Mouse (Mus musculus) layer of hippocampus, adult 8-10 months (tissue): ENCODE measurements around the gene Grik1. TPM values are rescaled to one million over a fixed set of nuclear protein-coding genes. Genes with fewer than 3 reads are reported as not detected.
A peak's percentile ranks its signal among the peaks of the same experiment; 100 is the strongest.

ENCODE experiments used
- DNase-seq, 2 experiments: peaks; one replicate each; pipeline ENCODE4 v3.0.0; 2022; ENCODE audit warnings: low spot score in 2 of 2
- total RNA-seq, 4 experiments: library from RNA; stranded (reverse); gene quantifications; 2 replicates each; pipeline ENCODE4 v1.2.4; 2022

Gene Grik1
- total RNA-seq, 4 experiments from 2014 or later = 16.1 to 17.1 (median 16.4) TPM

DNA sequence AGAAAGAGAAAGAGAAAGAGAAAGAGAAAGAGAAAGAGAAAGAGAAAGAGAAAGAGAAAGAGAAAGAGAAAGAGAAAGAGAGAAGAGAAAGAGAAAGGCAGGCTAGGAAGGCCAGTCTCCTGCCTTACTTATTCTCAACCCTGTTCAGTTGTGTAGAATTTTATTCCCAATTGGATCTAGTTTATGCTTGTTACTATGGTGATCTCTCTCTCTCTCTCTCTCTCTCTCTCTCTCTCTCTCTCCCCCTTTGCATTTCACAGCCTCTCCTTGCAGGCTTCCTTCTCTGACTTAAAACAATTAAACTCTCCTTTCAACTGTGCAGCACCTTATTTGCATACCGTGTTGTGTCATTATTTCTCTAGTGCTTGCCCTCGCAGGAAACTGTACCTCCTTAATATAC is 147.5 kb downstream of the Grik1 start:
- DNase-seq = no peak

DNA sequence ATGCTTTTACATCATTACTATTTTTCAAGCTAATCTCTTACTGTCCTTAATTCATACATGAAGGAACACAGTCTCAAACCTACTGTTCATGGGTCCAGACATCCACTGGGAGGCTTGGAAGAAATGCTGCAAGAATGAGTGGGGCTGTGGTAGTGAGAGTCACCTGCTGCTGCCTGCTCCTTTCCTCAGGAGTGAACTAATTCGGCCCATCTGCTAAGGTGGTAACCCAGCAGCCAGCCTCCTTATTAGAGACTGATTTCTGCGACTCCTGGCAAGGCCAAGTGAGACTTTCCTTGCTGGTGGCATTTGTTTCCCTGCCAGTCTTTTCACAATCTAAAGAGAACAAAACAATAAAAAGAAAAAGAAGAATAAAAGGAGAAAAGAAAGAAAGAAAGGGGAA is 147.9 kb downstream of the Grik1 start:
- DNase-seq = no peak

DNA sequence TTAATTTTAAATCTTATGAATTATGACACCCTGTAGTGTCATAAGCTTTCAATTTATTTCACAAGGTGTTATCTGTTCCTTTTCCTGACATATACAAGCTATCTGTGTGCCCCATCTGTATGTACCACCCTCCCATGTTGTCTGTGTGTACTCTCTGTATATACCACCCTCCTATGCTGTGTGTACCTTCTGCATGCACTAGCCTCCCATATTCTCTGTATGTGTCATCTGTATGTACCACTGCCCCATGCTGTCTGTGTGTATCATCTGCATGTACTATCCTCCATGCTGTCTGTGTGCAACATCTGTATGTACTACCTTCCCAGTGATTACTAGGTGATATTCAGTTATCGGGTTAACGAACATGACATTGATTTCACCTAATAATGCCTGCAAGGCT is 148.5 kb downstream of the Grik1 start:
- DNase-seq = no peak

DNA sequence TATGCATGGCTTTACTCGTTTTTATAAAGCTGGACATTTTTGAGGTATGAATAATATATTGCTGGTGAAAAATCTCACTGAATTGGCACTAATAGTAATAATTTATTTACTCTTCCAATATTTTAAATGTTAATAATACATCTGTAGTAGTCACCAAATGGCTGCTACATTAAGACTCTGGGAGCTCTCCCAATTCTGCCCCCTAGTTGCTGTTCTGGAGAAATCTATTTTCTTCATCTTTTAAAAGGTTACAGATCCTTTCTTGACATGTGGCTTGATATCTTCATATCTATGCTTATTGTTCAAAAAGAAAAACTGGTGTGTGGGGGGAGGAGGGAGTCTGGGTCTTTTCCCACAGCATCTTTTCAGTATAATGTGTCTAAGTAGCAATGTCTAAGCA is 151.2 kb downstream of the Grik1 start:
- no peak for DNase-seq

DNA sequence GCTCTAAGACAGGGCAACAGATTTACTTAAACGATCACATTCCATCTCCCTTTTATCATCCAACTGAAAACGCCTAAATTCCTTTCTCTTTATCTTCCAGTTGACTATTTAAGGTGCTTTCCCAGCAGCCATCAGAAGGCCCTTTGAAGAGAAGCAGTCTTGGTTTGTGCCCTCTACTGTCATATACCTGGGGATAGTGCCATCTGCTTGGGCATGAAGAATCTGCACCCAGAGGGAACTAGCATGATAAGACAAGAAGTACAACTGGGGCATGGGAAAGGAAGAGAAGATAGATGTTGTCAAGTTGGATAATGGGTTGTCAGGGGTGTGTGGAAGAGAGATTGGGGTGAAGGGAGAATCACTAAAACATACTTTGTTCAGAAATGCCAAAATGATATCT is 157.1 kb downstream of the Grik1 start:
- DNase-seq = no peak

DNA sequence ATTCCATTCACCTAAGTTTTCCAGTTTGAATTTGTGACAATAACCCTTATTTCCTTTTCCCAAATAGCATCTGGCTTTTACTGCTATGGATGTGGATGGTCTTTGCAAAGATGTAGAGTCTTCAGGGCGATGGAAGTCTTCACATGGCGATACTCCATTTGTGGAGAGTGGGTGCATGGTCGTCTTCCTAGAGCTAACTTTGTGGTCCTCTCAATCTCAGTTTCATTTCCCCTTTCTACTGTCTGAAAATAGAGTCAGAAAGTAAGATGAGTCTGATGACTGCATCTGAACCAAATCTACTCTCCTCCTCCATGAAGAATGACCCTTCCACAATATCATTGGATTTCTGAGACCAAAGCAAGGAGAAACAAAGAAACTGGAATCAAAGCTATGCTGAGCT is 159.0 kb downstream of the Grik1 start:
- no peak for DNase-seq

DNA sequence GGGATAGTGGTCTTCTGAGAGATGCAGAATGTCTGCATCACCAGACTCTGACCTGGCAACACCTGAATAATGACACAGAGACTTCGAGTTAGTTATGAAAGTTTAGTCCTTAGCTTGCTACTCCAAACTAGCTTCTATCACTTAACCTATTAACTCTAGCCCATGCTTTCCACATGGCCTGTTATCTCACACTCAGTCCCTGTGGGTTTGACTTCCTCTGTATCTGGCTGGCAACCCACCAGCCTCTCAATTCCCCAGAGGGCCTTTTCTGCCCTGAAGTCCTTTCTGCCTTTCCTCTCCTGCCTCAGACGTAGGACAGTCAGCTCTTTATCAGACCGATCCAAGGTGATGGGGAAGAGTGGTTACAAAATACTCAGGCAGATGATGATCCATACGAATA is 165.0 kb downstream of the Grik1 start:
- DNase-seq = no peak

DNA sequence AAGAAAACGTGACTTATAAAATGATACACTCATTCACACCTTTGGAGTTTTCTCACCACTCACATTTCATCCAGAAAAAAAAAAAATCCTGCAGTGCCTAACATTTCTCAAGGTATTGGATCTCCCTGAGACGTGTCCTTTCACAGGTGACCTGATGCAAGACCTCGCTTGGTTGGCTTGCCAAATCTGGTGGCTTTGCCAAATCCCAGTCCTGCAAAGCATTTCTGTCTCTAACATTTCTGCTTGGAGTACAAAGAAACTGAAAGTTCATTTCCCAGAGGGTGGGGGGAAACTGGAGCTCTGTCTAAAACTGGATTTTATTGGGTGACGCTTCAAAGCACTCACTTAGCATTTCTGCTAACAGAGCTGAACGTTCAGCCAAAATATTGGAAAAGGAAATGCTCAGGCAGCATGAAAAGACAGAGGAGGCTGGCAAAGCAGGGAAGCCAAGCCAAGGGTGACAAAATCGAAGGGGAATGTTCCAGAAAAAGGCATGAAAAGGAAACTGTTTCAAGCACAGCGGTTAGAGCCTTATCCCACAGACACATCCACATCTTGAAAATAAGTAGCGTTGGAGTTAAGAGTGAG is 177.4 kb downstream of the Grik1 start:
- DNase-seq = peak in 1 of 2 experiments; percentile 19

DNA sequence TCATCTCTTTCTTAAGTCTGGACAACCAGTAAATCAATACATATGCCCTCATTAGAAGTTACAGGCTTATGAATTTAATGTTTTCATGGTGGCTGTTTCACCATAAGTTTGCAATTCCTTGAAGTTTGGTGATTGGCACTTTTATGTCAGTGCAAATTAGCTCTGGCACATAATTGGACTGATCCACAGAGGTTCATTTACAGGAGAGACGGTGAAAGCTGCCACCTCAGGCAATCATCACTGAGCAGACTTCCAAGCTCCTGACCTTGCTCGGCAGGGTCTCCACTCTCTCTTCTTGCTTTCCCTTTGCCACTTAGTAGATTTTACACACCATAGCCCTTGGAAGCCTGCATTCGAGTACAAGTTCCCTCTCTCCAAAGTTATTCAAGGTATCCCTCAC is 178.6 kb downstream of the Grik1 start:
- DNase-seq = no peak

DNA sequence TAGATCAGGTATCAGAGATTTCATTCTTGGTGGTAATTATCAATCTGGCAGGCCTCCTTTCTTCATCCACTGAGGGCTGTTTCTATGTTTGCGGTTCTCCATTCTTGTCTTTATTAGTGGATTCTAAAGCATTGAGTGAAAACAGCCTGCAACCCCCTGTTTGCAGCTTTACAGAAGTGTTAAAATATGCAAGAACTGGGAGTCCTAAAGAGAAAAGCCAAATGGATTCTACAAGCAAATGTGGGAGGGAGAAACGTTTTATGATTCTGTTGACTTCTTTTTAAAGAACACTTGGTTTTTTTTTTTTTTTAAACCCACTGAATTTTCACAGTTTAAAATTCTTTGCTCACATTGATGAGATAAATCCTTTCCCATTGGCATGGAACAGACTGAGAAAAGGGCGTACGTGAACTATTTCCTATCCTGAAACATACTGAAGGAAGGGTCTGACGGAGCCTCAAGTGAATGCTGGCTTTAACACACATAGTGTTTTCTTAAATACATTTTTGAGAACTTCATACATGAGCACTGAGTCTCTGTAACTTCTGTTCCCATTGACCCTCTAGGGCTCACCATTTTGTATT is 195.8 kb downstream of the Grik1 start:
- no peak for DNase-seq

DNA sequence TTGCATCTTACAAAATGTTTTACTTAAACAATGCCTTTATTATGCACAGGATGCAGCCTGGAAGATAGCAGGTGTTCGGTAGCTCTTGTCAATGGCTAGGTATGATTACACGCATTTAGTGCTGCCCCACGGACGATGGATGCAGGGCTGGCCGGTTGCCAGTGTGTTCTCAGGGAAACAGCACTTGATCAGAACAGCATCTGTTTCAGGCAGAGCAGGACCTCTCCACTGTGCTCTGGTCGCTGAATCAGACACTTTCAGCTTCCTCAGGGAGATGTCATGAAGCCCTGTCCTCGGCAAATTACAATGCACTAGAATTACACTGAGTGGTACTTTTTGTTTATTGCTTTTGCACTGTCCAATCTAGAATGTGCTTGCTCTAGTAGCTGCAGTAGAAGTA is 202.8 kb downstream of the Grik1 start:
- no peak for DNase-seq

DNA sequence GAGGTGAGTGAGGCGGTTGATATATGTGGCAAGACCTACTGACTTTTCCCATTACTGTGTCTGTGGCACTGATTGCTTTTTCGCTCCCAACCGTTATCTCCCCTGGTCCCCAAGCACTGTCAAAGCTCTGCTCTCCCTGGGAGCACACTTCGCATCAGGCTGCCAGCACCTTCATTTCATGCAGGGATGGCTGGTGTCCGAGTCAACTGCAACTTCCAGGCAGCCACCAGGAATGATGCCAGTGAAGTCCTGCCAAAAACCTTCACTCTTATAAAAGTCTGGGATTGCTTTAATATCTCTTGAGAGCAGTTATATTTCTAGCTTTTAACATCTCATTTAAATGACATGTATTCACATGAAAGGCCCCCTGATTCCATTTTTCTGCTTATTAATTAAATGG is 215.3 kb downstream of the Grik1 start:
- DNase-seq = no peak

DNA sequence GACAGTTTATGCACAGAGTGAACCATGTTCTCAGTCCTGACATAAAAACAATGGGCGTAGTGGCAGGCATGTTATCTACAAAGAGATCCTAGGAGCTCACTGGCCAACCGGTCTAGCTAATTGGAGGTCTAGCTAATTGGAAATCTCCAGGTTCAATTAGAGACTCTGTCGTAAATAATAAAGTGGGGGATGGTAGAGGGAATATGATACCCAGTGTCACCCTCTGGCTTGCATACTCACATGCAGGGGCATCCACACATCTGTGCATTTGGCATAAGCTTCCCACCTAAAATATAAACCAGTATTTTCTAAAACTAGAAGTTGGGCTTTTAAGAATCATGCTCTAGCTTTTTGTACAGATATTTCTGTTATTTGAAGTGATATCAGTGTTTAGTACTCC is 229.1 kb downstream of the Grik1 start:
- DNase-seq = no peak

DNA sequence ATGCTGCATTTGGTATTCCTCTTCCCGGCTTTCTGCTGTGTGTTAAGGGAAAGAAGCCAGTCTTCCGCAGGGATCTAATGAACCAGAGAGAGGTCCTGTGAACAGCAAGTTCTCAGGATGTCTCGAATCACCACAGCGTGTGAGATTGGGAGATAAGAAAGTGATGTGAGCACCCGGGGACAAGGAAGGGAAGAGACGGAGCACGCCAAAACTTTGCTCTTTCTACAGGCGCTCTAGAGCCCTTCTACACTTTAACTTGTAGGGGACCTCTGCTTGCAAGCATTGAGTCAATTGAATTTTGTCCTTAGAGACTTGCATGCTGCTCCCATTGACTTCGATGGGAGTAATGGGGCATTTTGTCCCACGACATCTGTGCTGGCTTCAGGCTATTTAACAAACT is 241.9 kb downstream of the Grik1 start:
- DNase-seq = no peak

DNA sequence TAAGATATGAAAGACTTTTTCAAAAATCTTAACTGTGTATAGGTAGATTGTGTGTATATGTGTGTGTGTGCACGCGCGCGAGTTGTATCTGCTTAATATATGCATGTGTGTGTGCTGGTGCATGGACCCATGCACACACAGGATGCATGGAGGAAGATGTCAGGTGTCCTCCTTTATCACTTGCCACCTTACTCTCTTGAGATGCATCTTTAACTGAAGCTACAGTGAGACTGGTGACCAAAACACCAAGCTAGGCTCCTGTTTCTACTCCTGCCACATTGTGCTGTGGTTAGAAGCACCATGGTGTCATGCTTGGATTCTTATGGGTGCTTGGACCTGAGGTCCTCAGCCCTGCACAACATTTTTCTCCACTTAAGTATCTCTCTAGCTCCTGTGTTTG is 245.7 kb downstream of the Grik1 start:
- DNase-seq = no peak

DNA sequence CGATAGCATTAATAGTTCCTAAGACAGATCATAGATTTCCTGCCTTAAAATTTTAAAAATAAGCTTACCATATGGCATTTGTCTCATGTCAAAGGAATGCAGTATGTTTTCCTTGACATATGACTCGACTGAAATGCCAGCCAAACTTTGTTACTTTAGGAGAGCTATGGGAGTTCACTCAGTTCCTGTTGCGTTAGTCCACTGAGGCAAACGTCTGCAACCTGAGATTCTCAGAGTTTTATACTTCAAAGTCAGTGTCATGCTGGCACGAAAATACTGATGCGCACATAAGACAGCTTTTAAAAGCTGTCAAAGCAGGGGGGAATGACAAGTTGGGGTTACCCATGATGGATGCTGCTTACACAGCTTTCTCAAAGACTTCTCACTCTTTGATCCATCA is 247.6 kb downstream of the Grik1 start:
- no peak for DNase-seq

DNA sequence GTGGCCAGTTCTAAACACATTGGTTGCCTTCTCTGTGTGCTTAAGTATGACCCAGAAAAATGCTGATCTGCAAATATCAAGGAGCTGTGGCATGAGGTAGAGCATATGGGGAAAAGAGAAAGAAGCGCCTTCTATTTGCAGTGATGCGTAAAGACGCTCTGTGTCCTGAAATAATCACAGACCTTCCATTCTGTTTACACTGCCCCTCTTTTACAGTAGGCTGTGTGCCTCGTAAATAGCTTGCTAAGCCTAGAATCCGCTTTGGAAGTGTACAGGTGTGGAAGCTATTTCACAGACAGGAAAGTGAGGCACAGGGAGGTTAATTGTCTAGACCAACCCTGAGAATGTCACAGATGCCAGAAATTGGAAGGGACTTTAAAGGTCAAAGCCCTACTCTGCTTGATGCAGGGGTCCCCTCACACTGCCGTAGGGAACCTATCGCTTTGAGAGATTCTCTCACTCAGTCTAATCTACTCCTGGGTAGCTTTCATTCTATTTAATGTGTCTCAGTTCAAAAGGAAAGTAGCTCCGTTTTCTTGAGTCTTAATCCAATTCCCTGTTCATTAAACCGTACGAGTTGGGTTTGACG is 251.5 kb downstream of the Grik1 start:
- DNase-seq = no peak

DNA sequence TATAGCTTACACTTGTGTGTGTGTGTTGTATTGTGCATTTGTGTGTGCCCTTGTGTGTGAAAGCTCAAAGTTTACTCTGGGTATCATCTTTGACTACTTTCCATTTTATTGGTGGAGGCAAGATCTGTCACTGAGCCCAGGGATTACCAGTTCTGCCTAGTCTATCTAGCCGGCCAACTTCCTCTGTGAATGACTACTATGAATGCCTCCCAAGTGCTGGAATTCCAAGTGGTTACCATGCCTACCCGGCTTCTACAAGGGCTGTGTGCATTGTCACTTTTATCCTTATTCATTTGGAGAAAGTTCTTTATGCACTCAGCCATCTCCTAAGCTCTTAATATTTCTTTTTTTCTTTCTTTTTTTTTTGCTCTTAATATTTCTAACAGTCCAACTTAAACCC is 301.3 kb downstream of the Grik1 start:
- no peak for DNase-seq

DNA sequence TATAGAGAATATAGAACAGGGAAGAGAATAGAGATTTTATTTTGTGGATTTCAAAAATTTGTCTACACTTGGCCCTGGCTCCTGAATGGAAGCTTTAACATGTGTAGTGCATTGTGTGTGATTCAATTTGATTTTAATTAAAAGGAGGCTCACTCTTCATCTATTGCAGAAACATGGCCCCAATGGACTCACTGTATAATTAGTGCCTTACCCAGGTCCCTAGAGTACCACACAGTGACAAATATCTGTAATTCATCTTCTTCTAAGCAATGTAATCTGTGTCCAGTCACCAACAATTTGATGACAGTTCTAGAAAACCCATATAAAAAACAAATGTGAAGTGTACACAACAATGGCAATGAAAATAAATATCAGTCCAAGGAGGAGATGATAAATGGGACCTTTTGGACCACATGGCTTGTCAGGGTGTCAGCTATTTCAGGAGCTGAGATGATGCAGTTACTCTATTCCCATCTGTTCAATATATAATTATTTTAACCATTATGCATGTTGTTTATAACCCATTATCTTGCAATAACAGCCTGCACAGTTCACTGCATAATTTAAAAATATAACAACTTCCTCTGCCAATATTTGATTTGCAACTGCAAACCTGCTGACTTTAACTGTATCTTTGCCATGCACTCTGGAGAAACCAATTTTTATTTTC is 305.7 kb downstream of the Grik1 start:
- no peak for DNase-seq

DNA sequence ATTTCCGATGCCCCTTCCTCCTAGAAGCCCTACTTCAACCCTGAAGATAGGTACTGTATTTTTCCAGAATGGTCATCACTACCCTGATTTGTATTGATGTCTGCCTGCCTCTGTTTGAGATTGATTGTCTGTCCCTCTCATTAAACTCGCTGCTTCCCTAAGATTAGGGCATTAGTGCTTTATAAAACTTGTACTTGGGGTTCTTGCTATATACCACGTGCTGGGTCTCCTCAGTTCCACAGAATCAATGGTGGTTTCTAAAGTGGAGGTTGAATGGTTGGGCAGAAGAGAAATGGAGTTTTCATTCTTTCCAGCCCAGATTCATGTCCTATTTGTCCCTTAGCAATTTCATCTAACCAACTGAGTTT is 316.0 kb downstream of the Grik1 start:
- DNase-seq = no peak

DNA sequence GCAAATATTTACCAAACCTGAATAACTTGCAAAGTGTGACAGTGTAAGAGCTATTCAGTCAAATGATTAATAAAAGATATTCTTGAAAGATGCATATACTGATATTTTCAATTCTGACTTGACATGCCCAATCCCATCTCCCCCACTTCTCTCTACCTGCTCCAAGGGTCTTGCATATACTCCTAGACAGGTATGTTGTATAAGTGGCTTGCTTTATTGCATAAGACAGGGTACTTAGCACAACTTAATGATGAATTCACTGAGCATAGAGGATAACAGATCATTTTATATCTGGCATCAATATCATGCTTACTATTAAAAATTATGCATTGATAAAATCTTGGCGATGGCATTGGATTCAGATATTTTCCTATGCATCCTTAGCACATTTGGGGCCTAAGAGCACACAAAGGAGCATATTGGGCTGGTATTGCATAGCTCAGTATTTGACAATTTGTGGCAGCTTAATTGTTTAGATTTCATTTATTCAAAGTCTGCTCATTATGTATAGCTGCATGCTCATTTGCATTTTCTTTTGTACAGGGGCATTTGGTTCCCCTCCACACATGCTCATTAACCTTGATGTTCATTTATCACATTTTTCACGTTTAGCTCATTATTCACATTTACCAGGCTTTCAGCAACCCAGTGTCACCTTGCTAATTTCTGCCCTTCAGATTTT is 316.5 kb downstream of the Grik1 start:
- no peak for DNase-seq

DNA sequence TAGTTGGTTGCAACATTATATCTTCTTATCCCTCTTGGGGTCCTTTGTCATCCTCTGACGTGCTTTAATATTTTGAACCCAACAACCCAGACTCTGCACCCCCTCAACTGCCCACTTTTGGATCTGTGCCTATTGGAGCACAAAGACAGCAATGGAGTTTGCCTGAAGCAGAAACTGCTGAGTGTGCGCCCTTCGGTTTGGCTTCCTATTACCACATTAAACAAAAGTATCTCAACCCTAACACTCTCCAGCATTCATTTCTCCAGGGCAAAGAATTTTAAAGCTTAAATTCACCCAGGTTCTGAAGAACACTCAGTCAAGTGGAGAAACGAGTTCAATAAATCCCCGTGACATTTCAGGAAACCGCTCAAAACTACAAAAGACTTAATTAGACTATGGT is 318.2 kb downstream of the Grik1 start:
- no peak for DNase-seq
